ENCODE assay signal across 9 mouse cellular contexts in the genomic region with DNA sequence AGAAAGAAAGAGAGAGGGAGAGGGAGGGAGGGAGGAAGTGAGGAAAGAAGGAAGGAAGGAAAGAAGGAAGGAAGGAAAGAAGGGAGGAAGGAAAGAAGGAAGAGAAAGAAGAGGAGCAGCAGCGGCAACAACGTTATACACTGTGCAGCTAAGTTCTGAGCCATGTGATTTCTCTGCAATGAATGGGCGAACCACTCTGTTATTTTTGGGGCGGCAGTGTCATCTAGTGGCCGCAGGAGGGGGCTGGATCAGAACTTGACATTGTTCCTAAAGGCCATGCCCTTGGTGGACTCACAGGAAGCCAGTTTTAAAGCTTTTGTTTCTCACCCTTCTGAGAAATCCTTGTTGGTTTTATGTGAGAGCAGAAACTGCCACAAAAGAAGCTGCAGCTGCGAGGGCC. TPM values are rescaled to one million over a fixed set of nuclear protein-coding genes. Genes with fewer than 3 reads are reported as not detected.
DNase-seq lines count a peak whose midpoint lies in the region; ATAC-seq lines count a peak whose summit lies in the region.
"Had no signal": no experiment of that assay in that cellular context is flagged by ENCODE, and none has a peak within 500 bp of the region (broad histone marks: within the 10 kb centered on the region; RNA-seq: fewer than 3 reads in every experiment).

No protein-coding gene starts in this region.

- peak overlapping the region; percentile 49; the same call in 1 of the 2 replicates for H3K9ac ChIP-seq in heart, embryonic 14.5 days (ENCODE audit: low read length)
- H3K9ac ChIP-seq: embryonic facial prominence, embryonic 13.5 days had no signal

- H3K4me1 ChIP-seq in heart, embryonic 14.5 days (ENCODE audit: control insufficient read depth in 2 of 2, insufficient read depth in 2 of 2, low read length in 2 of 2), result peaks cover 18 to 42% of the 10 kb centered on the region in 2 experiments

- no peak for ATAC-seq in heart, embryonic 14.5 days (ENCODE audit: insufficient number of reproducible peaks, insufficient read depth, low FRiP score, low read depth)

- H3K36me3 ChIP-seq in heart, embryonic 14.5 days (ENCODE audit: control insufficient read depth, insufficient read depth, low read length), result no peaks in the 10 kb centered on the region
- H3K36me3 ChIP-seq: embryonic facial prominence, embryonic 13.5 days had no signal

- H3K4me3 ChIP-seq in heart, embryonic 14.5 days (ENCODE audit: control insufficient read depth in 1 of 2, insufficient read depth in 1 of 2, low read depth in 1 of 2, low read length in 2 of 2), result no peak overlapping the region
- H3K4me3 ChIP-seq: embryonic facial prominence, embryonic 13.5 days had no signal

- peak overlapping the region in 1 of 2 experiments; percentile 25; a peak in 2 of 4 replicates for H3K27ac ChIP-seq in heart, embryonic 14.5 days (replicated peaks in 1 of 2; ENCODE audit: control insufficient read depth in 1 of 2, insufficient read depth in 1 of 2, low read depth in 2 of 2, low read length in 2 of 2)
- H3K27ac ChIP-seq: embryonic facial prominence, embryonic 13.5 days had no signal

- H3K27me3 ChIP-seq in heart, embryonic 14.5 days (ENCODE audit: control insufficient read depth, insufficient read depth, low read length), result no peaks in the 10 kb centered on the region

- H3K9me3 ChIP-seq in heart, embryonic 14.5 days (ENCODE audit: control insufficient read depth, low read length), result no peaks in the 10 kb centered on the region
- H3K9me3 ChIP-seq: embryonic facial prominence, embryonic 13.5 days had no signal

- H3K4me2 ChIP-seq in heart, embryonic 14.5 days (ENCODE audit: low read length), result peak overlapping the region; percentile 41
- H3K4me2 ChIP-seq: embryonic facial prominence, embryonic 13.5 days had no signal

- WGBS in heart, embryonic 14.5 days, result 8% methylated on average over 6 of the region's 6 CpGs

- peak; percentile 34 for DNase-seq in ovary, adult 18-20 months (ENCODE audit: low spot score)
- no peak for DNase-seq in ovary, postnatal 10 days (ENCODE audit: low spot score)
- peak; percentile 67 for DNase-seq in adrenal gland, adult 8-10 months
- DNase-seq in embryo, embryonic 11 days, result peak; percentile 87
- peak; percentile 82 for DNase-seq in kidney, postnatal 10 days
- DNase-seq in lung, postnatal 36 days, result peak; percentile 80
- DNase-seq in thymus, postnatal 0 days (ENCODE audit: low spot score), result peak; percentile 78

RNA-seq across cellular contexts. Expression of a gene that starts 5.5 kb away (rescaled TPM):
- 10 to 100 TPM; 82.4 to 88.4 (median 85.1) TPM for total RNA-seq in adrenal gland, adult 8-10 months (2022)
- polyA plus RNA-seq in heart, embryonic 14.5 days (2014; fragmentation: Nextera tagmentation; extraction: Ambion mirVana), result 227 and 246 TPM in 2 replicates
- 64.7 and 64.9 TPM in 2 replicates for polyA plus RNA-seq in thymus, postnatal 0 days (2015; fragmentation: Nextera tagmentation; extraction: Ambion mirVana)
